Mouse (Mus musculus): ENCODE measurements at regions not wholly inside any gene's neighbourhood (a gene's known extent, or its start where the extent isn't known, plus 50 kb on each side); places are given as distances from the start of the nearest gene placed in this dataset.

GRCm38 (mm10) chr15:31087607-31088006 is 136.5 kb upstream of the Dap start:
- no peak for DNase-seq

- DNase-seq, result peak; percentile 17
These were observed 132.1 kb upstream of the Dap start for GRCm38 (mm10) chr15:31091916-31092570.

- no peak for DNase-seq
These were observed 127.9 kb upstream of the Dap start for GRCm38 (mm10) chr15:31096206-31096605.

DNA sequence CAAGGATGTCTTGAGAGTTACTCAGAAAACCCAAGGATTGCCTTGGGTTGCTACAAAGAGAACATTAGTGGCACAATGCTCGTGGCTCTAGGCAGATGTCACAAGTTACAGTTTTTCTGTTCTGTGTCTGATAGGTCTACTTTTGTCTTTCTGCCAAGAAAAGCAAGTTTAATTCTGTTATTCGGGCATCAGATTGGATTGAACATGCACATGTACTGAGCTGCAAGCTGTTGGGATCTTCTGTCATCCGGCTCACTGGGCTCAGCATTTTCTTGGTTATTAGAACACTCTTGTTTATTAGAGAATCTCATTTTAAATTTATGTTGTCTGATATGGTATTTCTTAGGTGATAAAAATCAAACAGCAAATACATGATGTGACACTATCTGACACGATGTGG is 126.8 kb upstream of the Dap start:
- no peak for DNase-seq

GRCm38 (mm10) chr15:31104743-31105142 is 119.4 kb upstream of the Dap start:
- no peak for DNase-seq

DNA sequence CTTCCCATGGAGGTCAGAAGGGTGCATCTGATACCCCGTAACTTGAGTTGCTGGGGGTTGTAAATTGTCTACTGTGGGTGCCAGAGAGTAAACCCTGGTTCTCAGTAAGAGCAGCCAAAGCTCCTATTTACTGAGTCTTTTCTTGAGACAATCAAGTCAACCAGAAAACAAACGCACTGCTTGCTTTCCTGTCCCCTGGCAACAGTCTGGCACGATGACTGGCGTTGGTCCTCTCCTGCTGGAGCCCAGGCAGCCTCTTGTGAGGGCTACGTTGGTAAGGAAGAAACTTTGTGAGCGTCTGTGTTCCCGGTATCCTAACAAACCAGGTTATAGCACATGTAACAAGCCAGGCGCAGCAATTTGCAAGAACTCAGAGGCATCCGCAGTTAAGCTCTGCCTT is 117.2 kb upstream of the Dap start:
- no peak for DNase-seq

DNA sequence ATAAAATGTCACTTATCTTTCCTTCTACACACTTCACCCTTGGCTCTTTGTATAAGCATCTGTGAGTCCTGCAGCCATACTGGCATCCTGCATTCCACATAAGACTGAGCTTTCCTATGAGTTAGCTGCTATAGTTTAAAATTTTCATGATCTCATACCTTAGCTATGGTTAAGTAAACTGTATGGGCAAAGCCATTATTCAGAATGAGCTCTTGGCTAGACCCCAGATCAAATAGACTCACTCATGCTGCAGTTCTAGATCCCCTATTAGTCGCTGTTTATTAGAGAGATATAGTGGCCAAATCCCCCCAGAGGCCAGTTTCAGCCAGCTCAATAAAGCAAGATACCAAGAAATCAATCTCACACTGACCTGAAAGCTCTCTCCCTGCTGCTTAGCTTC is 110.9 kb upstream of the Dap start:
- no peak for DNase-seq

GRCm38 (mm10) chr15:31117338-31117737 is 106.8 kb upstream of the Dap start:
- no peak for DNase-seq

GRCm38 (mm10) chr15:31120147-31120546 is 104.0 kb upstream of the Dap start:
- no peak for DNase-seq

GRCm38 (mm10) chr15:31125784-31126183 is 98.3 kb upstream of the Dap start:
- DNase-seq, result no peak

DNA sequence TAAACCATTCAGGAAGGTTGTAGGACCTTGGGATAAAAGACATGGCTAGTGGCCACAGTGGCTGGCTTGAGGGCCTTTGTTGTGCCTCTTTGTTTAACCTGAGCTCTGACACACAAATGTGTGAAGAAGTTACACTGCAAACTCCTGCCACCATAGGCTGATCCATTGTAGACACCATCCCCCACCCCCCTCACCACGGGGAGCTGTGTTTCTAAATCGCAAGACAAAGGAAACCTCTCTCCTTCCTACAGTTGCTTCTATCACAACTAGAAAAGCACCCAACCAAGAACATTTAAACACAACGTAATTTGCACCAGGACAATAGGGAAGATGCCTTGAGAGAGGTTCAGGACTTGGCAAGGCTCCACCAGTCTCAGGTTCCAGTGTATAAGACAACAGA is 97.1 kb upstream of the Dap start:
- DNase-seq, result no peak

- no peak for DNase-seq
These were observed 89.2 kb upstream of the Dap start for GRCm38 (mm10) chr15:31134891-31135290.

DNA sequence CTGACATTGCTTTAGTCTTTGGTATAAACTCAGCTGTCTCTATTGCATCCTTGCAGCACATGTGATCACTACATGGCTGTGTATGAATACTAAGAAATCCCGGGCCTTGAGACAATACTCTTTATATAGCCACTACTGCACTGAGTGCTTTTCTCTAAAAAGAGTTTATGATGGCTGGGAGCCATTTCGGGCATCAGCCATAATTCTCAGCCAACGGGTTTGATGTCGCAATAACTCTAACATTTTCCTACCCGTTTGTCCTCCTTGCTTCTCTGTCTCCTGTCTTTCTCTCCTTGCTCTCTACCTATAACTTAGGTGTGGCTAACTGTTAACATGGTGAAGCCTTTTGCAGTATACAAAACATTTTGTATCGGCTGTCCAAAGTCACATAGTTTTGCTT is 85.5 kb upstream of the Dap start:
- DNase-seq, result no peak

DNA sequence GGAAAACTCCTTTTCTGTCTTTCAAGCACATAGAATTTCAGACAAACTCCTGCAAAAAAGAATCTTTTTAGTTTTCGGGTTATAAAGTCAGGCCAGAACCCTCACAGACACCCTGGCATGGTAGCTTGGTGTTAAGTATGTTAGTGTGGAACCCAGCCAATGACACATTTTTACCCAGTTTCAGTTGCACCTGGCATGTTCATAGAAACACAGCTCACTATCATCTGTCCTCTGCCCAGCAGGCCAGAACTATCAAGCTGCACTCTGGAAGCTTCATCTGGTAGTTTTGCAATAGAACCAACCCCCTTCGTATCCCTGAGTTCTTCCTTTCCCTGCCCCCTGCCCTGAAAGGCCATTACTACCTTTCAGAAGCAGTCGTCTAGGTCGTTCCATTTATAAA is 82.4 kb upstream of the Dap start:
- no peak for DNase-seq

- no peak for DNase-seq
These were observed 75.6 kb upstream of the Dap start for GRCm38 (mm10) chr15:31148251-31149145.

- no peak for DNase-seq
These were observed 74.3 kb upstream of the Dap start for GRCm38 (mm10) chr15:31149855-31150254.

- peak; percentile 63 for DNase-seq
These were observed 73.3 kb upstream of the Dap start for GRCm38 (mm10) chr15:31150546-31151471.

- no peak for DNase-seq
These were observed 69.0 kb upstream of the Dap start for GRCm38 (mm10) chr15:31155141-31155540.

DNA sequence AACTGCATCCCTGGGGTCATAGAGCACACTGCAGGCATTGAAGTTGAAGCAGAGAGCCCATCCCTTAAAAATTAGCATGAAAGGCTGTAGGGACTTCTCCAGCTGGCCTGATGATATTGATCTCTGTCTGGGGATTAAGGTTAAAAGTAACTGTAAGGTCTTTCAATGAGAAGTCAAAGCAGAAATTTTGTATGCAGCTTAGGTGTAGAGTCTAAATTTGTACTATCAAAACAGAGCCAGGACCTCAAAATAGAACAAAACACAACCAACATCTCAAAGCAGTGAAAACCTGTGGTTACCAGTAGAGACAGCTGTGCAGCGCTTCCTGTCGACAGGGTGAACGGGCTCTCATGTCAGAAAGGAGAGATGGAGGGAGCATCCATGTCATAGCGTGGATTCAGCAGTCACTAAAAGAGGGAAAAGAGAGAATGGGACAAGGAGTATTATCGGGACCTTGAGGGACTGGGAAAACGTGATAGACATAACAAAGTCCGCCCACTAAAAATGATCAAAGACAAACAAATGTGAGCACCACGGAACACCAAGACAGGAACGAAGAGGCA is 57.5 kb upstream of the Dap start:
- no peak for DNase-seq

- no peak for DNase-seq
These were observed 56.6 kb upstream of the Dap start for GRCm38 (mm10) chr15:31167506-31167905.

DNA sequence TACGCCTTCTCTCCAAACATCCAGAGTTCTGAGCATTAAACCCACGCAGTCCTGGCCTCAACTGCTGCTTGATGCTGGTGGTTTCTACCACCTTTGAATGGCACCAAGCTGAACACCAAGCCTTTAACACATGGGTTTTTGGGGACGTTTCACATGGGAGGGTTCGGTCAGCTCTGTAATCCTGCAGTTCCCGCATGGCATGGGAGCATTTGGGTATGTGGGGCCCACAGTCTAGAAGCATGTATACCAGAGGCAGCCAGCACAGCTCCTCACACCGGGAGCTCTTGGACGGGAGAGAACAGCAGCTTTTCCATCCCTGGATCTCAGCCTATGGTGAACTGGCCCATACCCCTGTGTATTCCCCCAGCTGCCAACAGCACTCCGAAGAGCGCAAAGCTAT is 55.9 kb upstream of the Dap start:
- DNase-seq, result no peak

GRCm38 (mm10) chr15:31173309-31174115 is 50.6 kb upstream of the Dap start:
- no peak for DNase-seq

All from lung, postnatal 14 days (tissue).